Comparison of ENCODE assay signal across 22 mouse cellular contexts in the genomic region with DNA sequence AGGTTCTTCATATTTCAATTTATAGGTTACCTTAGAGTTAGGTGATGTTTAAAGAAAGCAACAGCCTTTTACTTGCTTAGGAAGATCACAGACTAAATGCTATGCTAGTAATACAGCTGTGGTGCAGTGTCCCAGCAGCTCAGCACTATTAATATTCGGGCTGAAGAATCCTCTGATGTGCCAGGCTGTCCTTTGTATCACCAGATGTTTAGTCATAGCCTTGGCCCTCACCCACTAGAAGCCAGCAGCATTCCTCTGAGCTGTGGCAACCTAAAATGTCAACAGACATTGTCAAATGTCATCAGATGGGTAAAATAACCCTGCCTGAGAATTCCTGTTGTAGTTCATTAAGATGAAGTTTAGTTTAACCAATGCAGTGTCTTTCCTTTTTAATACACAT.
DNase-seq lines count a peak whose midpoint lies in the region; ATAC-seq lines count a peak whose summit lies in the region.
"Had no signal": no experiment of that assay in that cellular context is flagged by ENCODE, and none has a peak within 500 bp of the region (broad histone marks: within the 10 kb centered on the region; RNA-seq: fewer than 3 reads in every experiment).

No protein-coding gene starts in this region.

- no peaks in the 10 kb centered on the region for H3K27me3 ChIP-seq in heart, embryonic 12.5 days (replicated peaks)
- no peaks in the 10 kb centered on the region for H3K27me3 ChIP-seq in midbrain, embryonic 10.5 days (ENCODE audit: low read depth, poor library complexity, severe bottlenecking)
- H3K27me3 ChIP-seq: limb, embryonic 12.5 days; liver, embryonic 12.5 days; midbrain, embryonic 12.5 days had no signal

- no peak overlapping the region for H3K4me2 ChIP-seq in heart, embryonic 12.5 days
- H3K4me2 ChIP-seq: limb, embryonic 12.5 days; liver, embryonic 12.5 days; midbrain, embryonic 12.5 days had no signal

- 0 out of 2 replicates have a peak, but pooled peaks have one; percentile 17 for ATAC-seq in frontal cortex, adult (ENCODE audit: low TSS enrichment)
- no peak for ATAC-seq in heart, embryonic 12.5 days (ENCODE audit: insufficient number of reproducible peaks, low FRiP score)
- ATAC-seq: forebrain, embryonic 16.5 days; intestine, postnatal 0 days; liver, embryonic 12.5 days had no signal

- no peaks in the 10 kb centered on the region for H3K36me3 ChIP-seq in heart, embryonic 12.5 days
- no peaks in the 10 kb centered on the region for H3K36me3 ChIP-seq in midbrain, embryonic 10.5 days
- H3K36me3 ChIP-seq: forebrain, embryonic 10.5 days; limb, embryonic 12.5 days; liver, embryonic 12.5 days; midbrain, embryonic 12.5 days had no signal

- peaks cover 16% of the 10 kb centered on the region for H3K4me1 ChIP-seq in heart, embryonic 12.5 days (replicated peaks)
- 0 out of 2 replicates have a peak, but pooled peaks cover 2% of the 10 kb centered on the region for H3K4me1 ChIP-seq in midbrain, embryonic 10.5 days
- H3K4me1 ChIP-seq: forebrain, embryonic 10.5 days; liver, embryonic 12.5 days; midbrain, embryonic 12.5 days had no signal

- H3K4me3 ChIP-seq in heart, embryonic 12.5 days, result no peak overlapping the region
- no peak overlapping the region for H3K4me3 ChIP-seq in midbrain, embryonic 10.5 days
- H3K4me3 ChIP-seq: forebrain, embryonic 10.5 days; limb, embryonic 12.5 days; liver, embryonic 12.5 days; midbrain, embryonic 12.5 days had no signal

- no peak overlapping the region for H3K9ac ChIP-seq in heart, embryonic 12.5 days
- H3K9ac ChIP-seq: limb, embryonic 12.5 days; liver, embryonic 12.5 days; midbrain, embryonic 12.5 days had no signal

- 50% methylated on average over 1 of the region's 1 CpGs for WGBS in heart, embryonic 12.5 days
- 82% methylated on average over 1 of the region's 1 CpGs for WGBS in midbrain, embryonic 10.5 days

- H3K9me3 ChIP-seq in heart, embryonic 12.5 days (replicated peaks), result no peaks in the 10 kb centered on the region
- no peaks in the 10 kb centered on the region for H3K9me3 ChIP-seq in midbrain, embryonic 10.5 days (replicated peaks)
- H3K9me3 ChIP-seq: forebrain, embryonic 10.5 days; limb, embryonic 12.5 days; liver, embryonic 12.5 days; midbrain, embryonic 12.5 days had no signal

- DNase-seq in frontal cortex, postnatal 36 days (ENCODE audit: low spot score in 2 of 2), result no peak
- peak; percentile 25 for DNase-seq in heart, postnatal 4 days
- peak; percentile 36 for DNase-seq in adipocyte (ENCODE audit: low spot score)
- DNase-seq in brain, adult 2 months (ENCODE audit: low read depth, low spot score), result peak; percentile 52
- no peak for DNase-seq in kidney, postnatal 25 days
- DNase-seq in midbrain, embryonic 10.5 days (ENCODE audit: low spot score), result no peak
- DNase-seq: B cell, adult 2 months; cerebellum, adult 18-20 months; cerebellum, postnatal 14 days; gastrocnemius, postnatal 36 days; lung, adult 18-20 months; lung, postnatal 10 days; thymus, adult 18-20 months; thymus, postnatal 36 days had no signal

- H3K27ac ChIP-seq in heart, embryonic 12.5 days (ENCODE audit: poor library complexity, severe bottlenecking), result no peak overlapping the region
- no peak overlapping the region for H3K27ac ChIP-seq in midbrain, embryonic 10.5 days (replicated peaks)
- H3K27ac ChIP-seq: forebrain, embryonic 10.5 days; limb, embryonic 12.5 days; liver, embryonic 12.5 days; midbrain, embryonic 12.5 days had no signal

Comparison
In these comparisons a context has a peak if more than half of its experiments do, and no peak if none do; other contexts are left out.
1. DNase-seq: peak in heart, postnatal 4 days (single experiment), adipocyte (single experiment) and brain, adult 2 months (single experiment); none in frontal cortex, postnatal 36 days (0 of 2), kidney, postnatal 25 days (0 of 2) and midbrain, embryonic 10.5 days (single experiment).